Mouse (Mus musculus): ENCODE measurements around the gene Larp1.

DNA sequence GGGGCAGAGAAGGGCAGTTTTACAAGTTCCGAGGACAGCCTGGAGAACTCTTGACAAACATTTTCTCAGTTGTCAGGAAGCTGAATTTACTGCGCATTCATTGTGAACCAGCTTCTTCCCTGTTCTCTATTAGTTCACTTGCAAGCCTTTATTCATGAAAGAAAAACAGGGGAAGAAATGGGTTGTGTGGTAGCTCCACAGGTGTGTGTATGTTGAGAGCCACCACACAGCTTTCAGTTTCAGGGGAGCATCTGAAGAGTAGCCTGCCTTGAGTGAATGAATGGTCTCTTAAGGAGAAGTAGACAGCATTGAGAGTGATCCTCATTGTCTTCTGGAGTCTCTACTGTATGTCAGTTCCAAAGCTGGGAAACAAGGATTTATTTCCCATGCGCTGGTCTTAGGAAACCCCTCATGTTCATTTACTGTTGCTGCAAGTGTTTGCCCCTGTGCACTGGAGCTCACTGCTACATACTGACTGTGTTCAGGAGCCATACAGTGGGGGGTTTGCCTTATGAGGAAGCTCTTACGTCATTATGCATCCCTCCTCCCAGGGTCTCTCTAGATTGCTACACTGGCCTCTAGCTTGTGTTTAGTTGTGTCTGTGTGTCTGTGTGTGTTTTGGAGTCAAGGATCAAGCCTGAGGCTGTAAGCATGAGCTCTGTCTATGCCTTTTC lies 98.9 kb downstream of the Larp1 start:
- no peak for TF ChIP-seq POLR2A (IDR thresholded peaks at IDR 0.05; ENCODE audit: borderline replicate concordance, extremely low read depth, low read depth, low read length)
- TF ChIP-seq CTCF (IDR thresholded peaks at IDR 0.05; ENCODE audit: insufficient read depth, low read length): no peak

Data from lung, adult 2 months (tissue).